Mouse (Mus musculus) lung, postnatal 0 days (tissue): ENCODE results near the gene Dnm3. TPM values are rescaled to one million over a fixed set of nuclear protein-coding genes. Genes with fewer than 3 reads are reported as not detected.

Source experiments
- ATAC-seq: fragments of 200-750 bp; cut with Nextera tagmentation; 2 replicates; pipeline ENCODE4 v1.8.0; 2017; ENCODE audit warnings: moderate library complexity
- DNase-seq: peaks from one replicate; pipeline ENCODE4 v3.0.0-alpha.2; 2016; ENCODE audit warnings: low spot score
- H3K27ac ChIP-seq: fragments of 300-500 bp; sonication (generic); 2 replicates; pipeline ENCODE4 v1.5.1; 2014; ENCODE audit warnings: antibody characterized with exemption, mild to moderate bottlenecking, low read length, mixed read lengths
- H3K27me3 ChIP-seq: fragments of 300-500 bp; sonication (generic); replicated peaks from 2 replicates; pipeline ENCODE4 v1.6.1; 2014; ENCODE audit warnings: low read length, mixed read lengths; ENCODE audit not compliant: insufficient read depth
- H3K36me3 ChIP-seq: fragments of 300-500 bp; sonication (generic); 2 replicates; pipeline ENCODE4 v1.6.1; 2014; ENCODE audit warnings: low read length, mixed read lengths; ENCODE audit not compliant: insufficient read depth
- H3K4me1 ChIP-seq: fragments of 300-500 bp; sonication (generic); 2 replicates; pipeline ENCODE4 v1.6.1; 2014; ENCODE audit warnings: antibody characterized with exemption, low read depth, low read length, mixed read lengths; ENCODE audit not compliant: insufficient read depth
- H3K4me2 ChIP-seq: fragments of 300-500 bp; sonication (generic); replicated peaks from 2 replicates; pipeline ENCODE4 v1.6.1; 2014; ENCODE audit warnings: low read depth, mild to moderate bottlenecking, low read length, moderate library complexity, mixed read lengths
- H3K4me3 ChIP-seq: fragments of 300-500 bp; sonication (generic); 2 replicates; pipeline ENCODE4 v1.5.1; 2014; ENCODE audit warnings: low read depth, low read length
- H3K9ac ChIP-seq: fragments of 300-500 bp; sonication (generic); replicated peaks from 2 replicates; pipeline ENCODE4 v1.6.1; 2014; ENCODE audit warnings: low read depth, mild to moderate bottlenecking
- H3K9me3 ChIP-seq: fragments of 300-500 bp; sonication (generic); 2 replicates; pipeline ENCODE4 v1.6.1; 2016; ENCODE audit warnings: low read length, mixed read lengths
- CTCF ChIP-seq: IDR thresholded peaks from 2 replicates; pipeline ENCODE4 v1.5.1; 2016; ENCODE audit warnings: antibody characterized with exemption, mild to moderate bottlenecking
- EP300 ChIP-seq: IDR thresholded peaks from 2 replicates; pipeline ENCODE4 v1.6.1; 2016; ENCODE audit warnings: antibody characterized with exemption, mild to moderate bottlenecking, control low read depth
- WGBS: fragments of 180-500 bp; shearing (Covaris S2); extraction: QIAGEN DNeasy Blood & Tissue Kit; methylation state at CpG from one replicate; pipeline ENCODE4 v1.1.7; 2014; 5-methylcytosine and 5-hydroxymethylcytosine counted together
- polyA plus RNA-seq: library from polyadenylated mRNA; unstranded; fragments of >200 nt; fragmentation: Nextera tagmentation; extraction: Ambion mirVana; gene quantifications from 2 replicates; pipeline ENCODE4 v1.2.1, GENCODE M21; 2015

Gene Dnm3
- polyA plus RNA-seq, 1 experiment from 2014 or later = 3.4 TPM

- ATAC-seq (peak; percentile 41), DNase-seq (peak; percentile 91)
- peak overlapping the region; percentile 20 for H3K4me2 ChIP-seq
- H3K9ac ChIP-seq = no peak overlapping the region
- TF ChIP-seq EP300 = no peak
- peak; percentile 83 for TF ChIP-seq CTCF
- H3K4me1 ChIP-seq = peaks cover 13% of the 10 kb centered on the region; the same call in 1 of the 2 replicates
- 4% methylated on average over 4 of the region's 4 CpGs for WGBS
- H3K27ac ChIP-seq = peak overlapping the region; percentile 34; the same call in 1 of the 2 replicates
- no peaks in the 10 kb centered on the region for H3K9me3 ChIP-seq
- no peaks in the 10 kb centered on the region for H3K27me3 ChIP-seq
- H3K36me3 ChIP-seq = no peaks in the 10 kb centered on the region
- H3K4me3 ChIP-seq = no peak overlapping the region
These were observed 477.9 kb downstream of the Dnm3 start for GRCm38 (mm10) chr1:161999882-162000371.

- Histone ChIP-seq H3K9me3 (no peaks in the 10 kb centered on the region), H3K27me3 (no peaks in the 10 kb centered on the region), H3K27ac (peak overlapping the region; percentile 27; the same call in 1 of the 2 replicates), H3K4me3 (no peak overlapping the region), H3K4me2 (no peak overlapping the region; the same call in 1 of the 2 replicates), H3K36me3 (no peaks in the 10 kb centered on the region), H3K4me1 (peaks cover 7% of the 10 kb centered on the region; the same call in 1 of the 2 replicates), H3K9ac (no peak overlapping the region)
- WGBS = 30% methylated on average over 5 of the region's 5 CpGs
- DNase-seq (no peak), ATAC-seq (0 out of 2 replicates have a peak, but pooled peaks have one; percentile 17)
- TF ChIP-seq EP300 (no peak), CTCF (no peak)
These were observed 478.5 kb downstream of the Dnm3 start for GRCm38 (mm10) chr1:161999338-161999737.

GRCm38 (mm10) chr1:161998781-161999180 is 479.1 kb downstream of the Dnm3 start:
- 44% methylated on average over 4 of the region's 4 CpGs for WGBS
- ATAC-seq (no peak), DNase-seq (peak; percentile 47)
- H3K4me3 ChIP-seq = no peak overlapping the region
- TF ChIP-seq EP300 (no peak), CTCF (no peak)
- no peaks in the 10 kb centered on the region for H3K9me3 ChIP-seq
- H3K27ac ChIP-seq = 0 out of 2 replicates have a peak overlapping the region, but pooled peaks have one; percentile 27
- peaks cover 3% of the 10 kb centered on the region; the same call in 1 of the 2 replicates for H3K4me1 ChIP-seq
- H3K36me3 ChIP-seq = no peaks in the 10 kb centered on the region
- no peak overlapping the region for H3K9ac ChIP-seq
- H3K27me3 ChIP-seq = no peaks in the 10 kb centered on the region
- no peak overlapping the region for H3K4me2 ChIP-seq

GRCm38 (mm10) chr1:161992389-161992788 is 485.4 kb downstream of the Dnm3 start:
- 77% methylated on average over 7 of the region's 7 CpGs for WGBS
- no peak for ATAC-seq
- no peak for DNase-seq
- H3K9me3 ChIP-seq = no peaks in the 10 kb centered on the region
- no peak overlapping the region for H3K9ac ChIP-seq
- no peaks in the 10 kb centered on the region for H3K27me3 ChIP-seq
- TF ChIP-seq CTCF = no peak
- no peak for TF ChIP-seq EP300
- H3K27ac ChIP-seq = no peak overlapping the region
- H3K4me1 ChIP-seq = no peaks in the 10 kb centered on the region
- no peak overlapping the region for H3K4me2 ChIP-seq
- H3K4me3 ChIP-seq = no peak overlapping the region
- H3K36me3 ChIP-seq = no peaks in the 10 kb centered on the region

GRCm38 (mm10) chr1:161991846-161992245 is 486.0 kb downstream of the Dnm3 start:
- WGBS = 93% methylated on average over 11 of the region's 11 CpGs
- Histone ChIP-seq H3K9me3 (no peaks in the 10 kb centered on the region), H3K27me3 (no peaks in the 10 kb centered on the region), H3K27ac (no peak overlapping the region), H3K36me3 (no peaks in the 10 kb centered on the region), H3K4me2 (no peak overlapping the region), H3K4me3 (no peak overlapping the region), H3K4me1 (no peaks in the 10 kb centered on the region), H3K9ac (no peak overlapping the region)
- DNase-seq (no peak), ATAC-seq (no peak)
- TF ChIP-seq CTCF (no peak), EP300 (no peak)

GRCm38 (mm10) chr1:161990684-161991578 is 486.9 kb downstream of the Dnm3 start:
- 63% methylated on average over 10 of the region's 10 CpGs for WGBS
- Histone ChIP-seq H3K27ac (no peak overlapping the region), H3K27me3 (no peaks in the 10 kb centered on the region), H3K4me3 (no peak overlapping the region), H3K9me3 (no peaks in the 10 kb centered on the region), H3K9ac (no peak overlapping the region), H3K4me1 (no peaks in the 10 kb centered on the region), H3K4me2 (no peak overlapping the region), H3K36me3 (no peaks in the 10 kb centered on the region)
- DNase-seq (no peak), ATAC-seq (no peak)
- TF ChIP-seq CTCF (no peak), EP300 (no peak)
